Mouse (Mus musculus) heart, postnatal 36 days (tissue): Measurements from ENCODE around the gene Zfyve21. TPM values are rescaled to one million over a fixed set of nuclear protein-coding genes. Genes with fewer than 3 reads are reported as not detected.

ENCODE experiments used
- DNase-seq, 2 experiments: peaks; one replicate each; pipeline ENCODE4 v3.0.0; 2021 to 2022
- intact Hi-C: fragments of 180-260 bp; cut with DNase I; formaldehyde crosslinking; loops from one replicate; pipeline ENCODE4 v1.15.1; 2025
- total RNA-seq, 2 experiments: library from RNA; stranded (reverse); gene quantifications; 2 replicates each; pipeline ENCODE4 v1.2.3; 2021

Zfyve21 gene
- total RNA-seq = 10 to 100 TPM; 65.3 to 66.5 TPM

DNA sequence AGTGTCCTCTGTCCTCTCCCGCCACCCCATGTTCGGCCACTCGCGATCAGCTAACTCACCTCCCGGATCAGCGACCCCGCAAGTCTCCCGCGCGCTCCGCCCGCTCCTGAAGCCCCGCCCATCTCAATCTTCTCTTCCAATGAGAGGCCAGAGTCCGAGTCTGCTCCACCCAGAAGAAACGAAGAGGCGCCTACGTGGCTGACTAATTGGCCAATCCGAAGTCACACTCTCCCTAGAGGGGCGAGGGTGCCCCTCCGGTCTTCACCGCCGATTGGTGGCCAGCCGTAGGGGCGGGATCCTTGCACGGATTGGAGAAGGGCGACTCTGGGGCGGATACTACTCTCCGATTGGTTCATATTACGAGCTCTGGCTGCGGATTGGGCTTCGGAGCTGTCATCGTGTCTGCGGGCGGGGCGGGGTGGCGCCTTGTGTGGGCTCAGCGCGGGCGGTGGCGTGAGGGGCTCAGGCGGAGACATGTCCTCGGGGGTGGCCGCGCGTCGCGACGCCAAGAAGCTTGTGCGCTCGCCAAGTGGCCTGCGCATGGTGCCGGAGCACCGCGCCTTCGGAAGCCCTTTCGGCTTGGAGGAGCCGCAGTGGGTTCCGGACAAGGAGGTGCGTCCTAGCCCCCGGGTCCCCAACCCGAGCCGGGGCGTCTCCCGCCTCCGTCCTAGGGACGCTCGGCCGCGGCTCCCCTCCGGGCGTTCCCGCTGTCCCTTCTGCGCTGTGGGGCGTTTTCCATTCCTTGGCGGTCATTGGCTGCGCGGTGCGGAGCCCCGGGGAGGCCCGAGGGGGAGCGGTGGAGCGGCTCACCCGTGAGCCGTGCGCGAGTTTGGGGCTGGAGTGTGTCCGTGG is at the start of gene Zfyve21, which contains the start of gene Xrcc3:
Zfyve21 (plus strand) TSS at position 405 of the 852 bp plus-strand sequence.
Xrcc3 (minus strand) TSS at position 108 of the 852 bp plus-strand sequence.
- DNase-seq = peak; percentile 93
- intact Hi-C loops = no loop called here

DNA sequence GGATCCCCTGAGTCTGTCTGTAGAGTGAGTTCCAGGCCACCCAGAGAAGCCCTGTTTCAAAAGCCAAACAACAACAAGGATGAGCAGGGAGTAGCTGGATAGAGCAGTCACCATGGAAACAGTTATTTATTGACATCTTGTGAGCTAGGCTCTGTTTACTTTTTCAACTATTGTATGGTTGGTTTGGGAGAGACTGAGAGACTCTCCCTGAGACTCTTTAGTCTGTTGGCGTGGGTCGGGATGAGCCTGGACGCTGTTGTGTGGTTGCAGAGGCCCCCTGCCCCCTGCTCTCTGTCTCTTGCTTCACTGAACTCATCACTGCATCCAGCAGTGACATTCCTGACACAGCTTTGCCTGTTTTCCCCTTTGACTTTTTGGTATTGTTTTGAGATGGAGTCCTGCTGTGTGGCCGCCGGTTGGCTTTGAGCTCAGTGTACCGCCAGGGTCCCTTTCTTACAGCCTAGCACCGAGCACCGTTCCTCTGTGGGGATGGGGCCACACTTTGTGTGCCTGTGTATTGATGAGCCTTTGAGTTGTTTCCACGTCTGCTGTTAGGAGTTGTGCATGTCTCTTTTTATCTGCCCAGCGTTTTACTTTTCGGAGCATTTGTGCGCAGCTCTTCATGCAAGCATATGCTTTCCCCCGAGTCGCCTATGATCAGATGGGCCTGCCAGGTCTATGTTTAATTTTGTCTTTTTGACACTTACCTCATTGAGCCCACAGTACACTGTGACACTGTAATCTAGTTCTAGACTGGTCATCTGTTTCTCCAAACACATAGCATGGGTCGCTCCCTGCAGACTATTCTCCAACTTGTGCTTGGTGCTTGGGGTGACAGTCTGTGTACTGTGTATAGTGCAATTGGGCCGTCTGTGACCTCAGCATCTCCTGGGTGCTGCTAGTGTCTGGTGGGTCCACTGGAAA is 47.4 kb upstream of the Zfyve21 start:
- DNase-seq = no peak
- intact Hi-C loops = no loop called here

DNA sequence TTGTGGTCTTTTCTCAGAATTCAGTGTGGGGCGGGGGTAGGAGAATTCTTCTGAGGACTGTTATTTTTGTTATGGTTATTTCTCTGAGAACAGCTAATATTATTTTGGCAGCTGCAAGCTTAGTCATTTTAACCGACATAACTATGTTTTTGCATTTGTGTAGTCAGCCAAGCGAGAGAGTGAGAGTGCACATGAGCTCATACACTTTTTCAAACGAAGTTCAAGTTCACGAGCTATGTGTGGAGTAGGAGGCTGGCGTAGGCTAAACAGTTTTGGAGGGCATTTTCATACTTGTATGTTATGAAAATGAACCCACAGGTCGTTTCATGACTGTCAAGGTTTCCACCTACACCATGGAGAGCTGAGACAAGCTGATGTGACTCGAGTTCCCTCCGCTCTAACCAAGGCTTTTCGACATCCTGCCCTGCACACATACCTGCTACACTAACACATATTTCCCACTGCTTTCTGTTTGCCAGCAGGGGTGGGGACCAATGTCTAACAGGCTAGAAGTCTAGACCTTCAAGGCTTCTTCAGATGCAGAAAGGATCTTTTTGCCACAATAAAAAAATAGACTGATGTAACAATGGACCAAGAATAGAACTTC is 45.5 kb upstream of the Zfyve21 start:
- intact Hi-C loops = no loop called here
- DNase-seq = no peak

DNA sequence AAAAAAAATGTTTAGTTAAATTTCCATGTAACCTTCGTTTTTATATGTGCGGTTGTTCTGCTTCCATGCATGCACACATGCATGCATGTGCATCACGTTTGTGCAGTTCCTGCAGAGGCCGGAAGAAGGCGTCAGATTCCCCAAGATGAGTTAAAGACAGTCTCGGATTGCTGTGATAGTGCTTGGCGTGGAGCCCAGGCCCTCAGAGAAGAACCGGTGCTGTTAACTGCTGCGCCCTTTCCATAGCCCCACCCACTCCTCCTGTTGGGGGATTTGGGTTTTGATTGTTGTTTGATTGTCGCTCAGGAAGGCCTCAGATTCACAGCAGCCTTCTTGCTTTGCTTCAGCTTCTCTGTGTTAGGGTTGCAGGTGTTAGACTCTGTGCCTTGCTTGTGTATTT is 44.7 kb upstream of the Zfyve21 start:
- intact Hi-C loops = no loop called here
- DNase-seq = peak; percentile 57 to 71

DNA sequence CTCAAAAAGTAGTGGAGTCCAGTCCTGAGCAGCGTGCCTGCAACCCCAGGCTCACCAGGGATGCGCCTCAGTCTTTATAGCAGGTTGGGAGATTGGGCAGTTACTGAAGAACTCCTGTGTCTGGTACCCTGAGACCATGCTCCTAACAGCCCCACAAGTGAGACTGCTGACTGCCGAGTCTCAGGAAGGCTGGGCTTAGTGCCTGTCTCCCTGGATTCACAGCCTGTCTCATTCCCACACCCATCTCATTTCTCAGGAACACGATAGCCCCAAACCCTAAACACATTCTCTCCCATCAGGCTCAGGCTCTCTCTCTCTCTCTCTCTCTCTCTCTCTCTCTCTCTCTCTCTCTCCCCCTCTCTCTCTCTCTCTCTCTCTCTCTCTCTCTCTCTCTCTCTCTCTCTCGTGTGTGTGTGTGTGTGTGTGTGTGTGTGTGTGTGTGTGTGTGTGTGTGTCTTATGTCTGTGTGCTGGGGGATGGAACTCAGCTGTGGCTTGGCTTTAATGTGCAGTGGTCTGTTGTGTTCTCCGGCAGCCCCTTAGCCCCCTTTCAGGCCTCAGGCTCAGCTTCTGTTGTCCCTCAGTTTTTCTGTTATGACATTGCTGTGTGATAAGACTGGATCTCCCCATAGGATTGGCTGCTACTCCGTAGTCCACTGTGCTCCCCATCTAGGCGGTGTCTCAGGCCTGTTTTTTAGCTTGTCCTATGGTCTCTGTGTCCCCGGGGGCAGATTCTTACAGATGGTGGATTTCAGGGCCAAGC is 44.0 kb upstream of the Zfyve21 start:
- intact Hi-C loops = no loop called here
- no peak for DNase-seq

DNA sequence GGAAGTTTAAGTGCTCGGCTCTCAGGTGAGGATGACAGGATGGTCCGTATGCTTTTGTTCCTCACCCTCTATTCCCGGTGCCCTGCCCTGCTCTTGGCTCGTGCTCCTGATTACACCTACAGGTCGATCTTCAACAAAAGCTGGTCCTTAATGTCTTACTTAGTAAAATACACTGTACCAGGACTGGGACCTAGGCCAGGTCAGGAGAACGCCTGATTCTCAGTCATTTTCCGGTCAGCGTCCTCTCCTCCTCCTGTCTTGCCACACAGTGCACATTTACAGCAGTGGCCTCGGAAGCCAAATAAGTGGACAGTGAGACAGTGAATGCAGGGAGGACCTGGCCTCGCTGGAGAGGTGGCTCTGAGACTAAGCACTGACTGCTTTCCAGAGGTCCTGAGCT is 43.3 kb upstream of the Zfyve21 start:
- intact Hi-C loops = no loop called here
- DNase-seq = no peak

DNA sequence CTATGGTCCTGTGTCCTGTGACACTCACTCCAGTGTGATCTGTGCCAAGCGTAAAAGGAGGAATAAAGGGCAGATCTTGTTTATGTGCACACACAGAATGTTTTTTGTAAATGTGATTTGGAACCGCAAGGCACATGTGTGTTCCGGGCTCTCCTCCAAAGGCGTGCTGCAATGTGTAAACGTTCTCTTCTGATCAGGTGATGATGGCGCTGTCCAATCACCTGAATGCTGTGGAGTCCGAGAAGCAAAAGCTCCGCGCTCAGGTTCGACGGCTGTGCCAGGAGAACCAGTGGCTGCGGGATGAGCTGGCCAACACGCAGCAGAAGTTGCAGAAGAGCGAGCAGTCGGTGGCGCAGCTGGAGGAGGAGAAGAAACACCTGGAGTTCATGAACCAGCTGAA is 39.8 kb upstream of the Zfyve21 start:
- intact Hi-C loops = no loop called here
- DNase-seq = no peak

DNA sequence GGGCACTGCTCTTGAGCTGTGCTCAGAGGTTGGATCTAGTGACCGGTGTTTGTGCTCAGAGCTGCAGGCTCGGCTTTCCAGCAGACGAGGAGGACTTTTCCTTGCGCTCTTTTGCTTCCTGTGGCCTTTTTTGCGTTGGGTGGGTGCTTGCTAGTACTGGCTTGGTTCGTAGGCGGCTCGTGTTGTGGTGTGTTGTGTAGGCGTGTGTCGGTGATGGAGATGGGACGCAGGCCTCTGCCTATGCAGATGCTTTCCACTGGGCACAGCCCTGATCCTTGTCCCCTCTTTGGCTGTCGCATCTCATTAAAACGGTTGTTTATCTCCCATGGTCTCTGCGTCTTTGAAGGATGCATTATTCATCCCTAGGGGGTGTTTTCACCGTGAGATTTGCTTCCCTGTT is 39.1 kb upstream of the Zfyve21 start:
- no peak for DNase-seq
- intact Hi-C loops = no loop called here

DNA sequence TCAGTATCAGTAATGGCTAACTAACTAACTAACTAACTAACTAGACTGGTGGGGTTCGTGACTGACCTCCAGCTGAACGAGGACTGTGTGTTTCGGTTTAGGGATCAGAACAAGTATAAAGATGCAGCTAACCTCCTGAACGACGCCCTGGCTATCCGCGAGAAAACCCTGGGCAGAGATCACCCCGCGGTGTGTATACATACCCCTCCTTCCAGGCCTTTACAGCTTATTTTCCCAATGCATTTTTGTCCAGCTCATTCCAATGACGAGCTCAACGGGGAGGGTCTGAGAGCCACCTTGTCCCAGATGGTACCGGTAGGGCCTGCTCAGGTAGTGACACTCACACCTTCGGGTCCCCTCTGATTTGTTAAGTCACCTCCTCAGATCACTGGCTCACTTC is 36.1 kb upstream of the Zfyve21 start:
- intact Hi-C loops = no loop called here
- no peak for DNase-seq

DNA sequence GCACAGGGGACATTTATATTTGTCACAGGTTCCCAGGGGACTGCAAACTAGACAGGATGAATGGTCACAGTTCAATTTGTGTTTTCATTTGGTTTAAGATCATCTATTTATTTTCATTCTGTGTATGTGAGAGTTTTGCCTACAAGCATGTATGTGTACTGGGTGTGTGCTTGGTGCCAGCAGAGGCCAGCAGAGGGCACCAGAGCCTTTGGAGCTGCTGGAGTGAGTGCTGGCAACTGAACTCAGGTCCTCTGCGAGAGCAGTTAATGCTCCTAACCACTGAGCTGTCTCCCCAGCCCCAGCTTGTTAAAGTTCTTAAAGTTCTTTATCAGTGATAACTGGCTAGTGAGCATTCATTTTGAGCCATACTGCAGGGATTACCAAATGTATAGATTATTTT is 34.4 kb upstream of the Zfyve21 start:
- no peak for DNase-seq
- intact Hi-C loops = no loop called here

DNA sequence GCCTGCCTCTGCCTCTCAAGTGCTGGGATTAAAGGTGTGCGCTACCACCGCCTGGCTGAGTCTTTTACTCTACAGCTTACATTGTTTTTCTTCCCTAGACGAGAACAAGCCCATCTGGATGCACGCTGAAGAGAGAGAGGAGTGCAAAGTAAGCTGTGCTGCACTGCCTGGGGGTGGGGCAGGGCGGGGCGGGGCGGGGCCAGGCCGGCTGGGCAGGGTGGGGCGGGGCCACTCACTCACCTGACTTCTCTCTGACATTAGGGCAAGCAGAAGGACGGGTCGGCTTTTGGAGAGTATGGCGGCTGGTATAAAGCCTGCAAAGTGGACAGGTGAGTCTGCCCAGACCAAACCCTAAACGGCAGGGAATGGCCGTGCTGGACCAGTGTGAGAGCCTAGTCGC is 28.8 kb upstream of the Zfyve21 start:
- intact Hi-C loops = loop anchor here (1.0 kb wide), 1 partner anchor 12 kb away; no protein-coding TSS in a partner anchor
- no peak for DNase-seq

DNA sequence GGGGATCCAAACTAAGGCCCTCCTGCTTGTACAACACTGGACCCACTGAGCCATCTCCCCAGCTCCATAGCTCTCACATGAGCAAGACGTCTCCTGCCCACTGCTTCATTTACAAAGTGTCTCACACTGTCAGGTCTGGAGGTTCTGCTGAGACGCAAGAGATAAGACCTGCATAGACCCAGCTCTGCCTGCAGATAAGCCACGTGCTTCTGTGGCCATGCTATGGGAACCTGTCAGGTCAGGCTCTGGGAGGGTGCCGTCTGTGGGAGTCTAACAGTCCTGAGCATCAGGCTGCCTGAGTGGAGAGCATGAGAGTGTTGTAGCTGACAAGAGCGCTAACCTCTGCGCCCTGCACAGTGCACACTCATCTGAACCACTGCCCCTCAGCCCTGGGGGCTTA is 27.0 kb upstream of the Zfyve21 start:
- no peak for DNase-seq

DNA sequence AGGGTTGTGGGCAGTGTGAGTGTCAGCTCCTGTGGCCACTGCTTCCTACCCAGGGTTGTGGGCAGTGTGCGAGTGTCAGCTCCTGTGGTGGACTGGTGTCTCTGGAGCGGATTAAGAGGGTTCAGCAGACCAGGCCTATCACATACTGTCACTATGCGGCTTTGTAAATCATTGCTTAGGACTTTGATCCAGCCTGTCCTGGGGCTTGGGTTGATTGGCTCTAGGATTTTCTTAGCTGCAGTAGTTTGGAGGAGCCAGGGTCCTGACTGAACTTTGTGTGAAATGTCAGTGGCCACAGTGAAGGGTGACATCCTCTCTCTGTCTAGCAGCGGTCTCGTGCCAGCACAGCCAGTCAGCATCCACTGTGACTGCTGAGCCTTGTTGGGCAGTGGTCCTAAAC is 23.9 kb upstream of the Zfyve21 start:
- no peak for DNase-seq
- intact Hi-C loops = no loop called here

More for the DNA sequence above, 27.0 kb upstream of the Zfyve21 start:
- intact Hi-C loops = no loop called here

DNA sequence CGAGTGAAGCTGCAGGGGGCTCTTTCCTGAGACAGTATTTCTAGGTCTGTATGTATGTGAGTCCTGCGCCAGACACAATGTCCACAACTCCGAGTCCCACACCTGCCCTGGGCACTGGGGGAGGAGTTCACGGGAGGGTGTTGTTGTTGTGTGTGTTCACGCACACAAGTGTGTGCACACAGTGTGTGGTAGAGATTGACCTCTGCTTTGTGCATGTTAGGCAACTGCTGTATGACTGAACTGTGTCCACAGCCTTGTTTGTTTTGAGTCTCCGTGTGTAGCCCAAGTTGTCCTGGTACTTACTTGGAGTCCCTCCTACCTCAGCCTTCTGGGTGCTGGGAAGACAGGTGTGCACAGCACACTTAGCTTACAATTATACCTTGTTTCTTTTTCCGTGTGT is 23.3 kb upstream of the Zfyve21 start:
- no peak for DNase-seq
- intact Hi-C loops = no loop called here

DNA sequence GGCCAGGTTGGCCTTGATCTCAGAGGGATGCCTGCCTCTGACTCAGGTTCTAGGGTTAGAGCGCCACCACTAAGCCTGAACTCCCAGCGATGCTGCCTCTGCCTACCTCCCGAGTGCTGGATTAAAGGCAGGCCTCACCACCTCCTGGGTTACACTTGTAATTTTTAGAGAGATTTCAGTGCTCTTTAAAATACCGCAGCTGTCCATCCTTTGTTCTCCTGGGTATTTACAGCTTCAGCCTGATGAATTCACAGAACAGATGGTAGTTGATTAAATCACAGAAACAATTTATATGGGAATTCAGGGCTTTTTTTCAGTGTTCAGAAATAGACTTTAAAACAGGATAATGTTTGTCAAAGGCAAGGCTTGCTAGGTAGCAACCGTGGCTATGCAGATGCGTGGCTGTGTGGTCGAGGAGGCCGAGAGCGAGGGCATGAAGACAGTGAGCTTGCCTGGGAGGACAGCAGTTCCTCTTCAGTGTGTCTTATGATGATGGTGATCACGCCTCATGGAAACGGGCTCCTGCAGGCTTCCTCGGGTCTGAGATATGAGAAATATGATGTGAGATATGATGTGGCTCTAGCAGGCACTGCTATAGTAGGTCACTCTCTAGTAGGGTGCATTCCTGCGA is 22.4 kb upstream of the Zfyve21 start:
- intact Hi-C loops = no loop called here
- no peak for DNase-seq

DNA sequence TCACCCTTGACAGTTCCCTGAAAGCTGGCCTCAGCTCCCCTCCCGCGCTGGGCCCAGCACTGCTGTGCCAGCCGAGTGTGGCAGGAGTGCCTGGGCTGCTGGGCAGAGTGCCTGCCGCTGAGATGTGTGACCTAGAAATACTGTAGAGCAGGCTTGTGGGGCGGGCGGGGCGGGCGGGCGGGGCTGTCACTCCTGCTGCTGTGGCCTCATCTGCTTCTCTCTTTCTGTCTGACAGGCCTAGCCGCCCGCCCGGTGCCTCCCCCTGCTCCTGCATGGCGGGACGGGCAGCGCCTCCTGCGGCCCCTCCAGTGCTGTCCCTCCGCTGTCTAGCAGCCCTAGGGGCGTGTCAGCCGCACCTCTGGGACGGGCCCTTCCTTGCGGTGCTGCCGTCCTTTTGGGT is 19.9 kb upstream of the Zfyve21 start:
- peak; percentile 49 to 62 for DNase-seq
- intact Hi-C loops = no loop called here

DNA sequence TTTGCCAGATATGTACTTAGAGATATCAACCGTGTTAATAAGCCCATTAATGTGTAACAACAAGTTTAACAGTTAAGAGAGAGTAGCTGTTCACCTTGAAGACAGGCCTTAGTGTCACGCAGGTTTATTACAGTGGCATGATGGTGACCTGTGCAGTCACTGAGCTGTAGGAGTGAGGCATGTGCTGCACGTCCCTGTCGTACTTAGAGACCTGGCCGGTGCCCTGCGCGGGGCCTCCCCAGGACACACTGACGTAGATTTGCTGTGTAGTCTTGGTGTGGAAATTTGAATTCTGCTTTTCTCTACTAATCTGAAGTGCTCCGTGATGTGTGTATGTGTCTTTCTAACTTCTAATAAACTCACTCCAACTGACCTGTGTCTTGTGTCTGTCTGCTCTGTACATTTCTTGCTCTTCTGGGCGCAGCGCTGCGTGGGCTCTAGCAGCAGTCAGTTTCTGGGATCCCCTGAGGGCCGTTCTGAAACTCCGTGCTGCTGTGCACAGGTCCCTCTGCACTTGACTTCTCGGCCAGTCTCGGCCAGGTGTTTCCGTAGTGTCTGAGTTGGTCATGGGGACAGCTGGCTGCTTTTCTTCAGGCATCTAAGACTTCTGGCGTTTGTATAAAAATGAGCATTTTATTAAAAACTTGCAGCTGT is 19.3 kb upstream of the Zfyve21 start:
- no peak for DNase-seq

DNA sequence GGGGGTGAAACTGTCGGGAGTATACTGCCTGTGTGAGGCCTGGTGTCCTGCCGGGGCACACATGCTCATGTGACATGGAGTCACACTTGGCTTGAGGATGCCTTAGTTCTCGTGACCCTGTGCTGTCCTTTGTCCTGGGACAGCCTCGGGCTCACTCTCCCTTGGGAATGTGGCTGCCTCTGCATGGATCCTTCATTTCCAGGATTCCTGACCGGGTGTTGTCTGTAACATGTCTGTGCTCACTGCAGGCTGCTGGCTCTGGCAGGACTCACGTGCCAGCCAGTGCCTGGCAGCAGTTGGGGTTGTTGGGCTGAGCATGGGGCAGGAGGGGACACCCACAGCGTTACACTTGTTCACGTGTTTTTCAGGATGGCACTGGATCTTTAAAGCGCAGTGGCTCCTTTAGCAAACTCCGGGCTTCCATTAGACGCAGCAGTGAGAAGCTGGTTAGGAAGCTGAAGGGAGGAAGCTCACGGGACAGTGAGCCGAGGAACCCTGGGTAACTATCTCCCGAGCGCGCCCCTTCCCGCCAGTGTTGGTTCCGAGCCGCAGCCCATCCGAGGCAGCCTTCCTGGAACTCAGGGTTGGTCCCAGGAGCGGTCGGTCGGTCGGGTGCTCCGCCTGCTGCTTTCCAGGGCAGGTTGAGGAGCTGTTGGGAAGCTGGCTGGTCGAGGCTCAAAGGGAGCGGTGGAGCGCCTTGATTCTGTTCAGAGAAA is 18.6 kb upstream of the Zfyve21 start:
- DNase-seq = peak; percentile 38 to 47
- intact Hi-C loops = no loop called here

More for the DNA sequence above, 19.3 kb upstream of the Zfyve21 start:
- intact Hi-C loops = no loop called here

DNA sequence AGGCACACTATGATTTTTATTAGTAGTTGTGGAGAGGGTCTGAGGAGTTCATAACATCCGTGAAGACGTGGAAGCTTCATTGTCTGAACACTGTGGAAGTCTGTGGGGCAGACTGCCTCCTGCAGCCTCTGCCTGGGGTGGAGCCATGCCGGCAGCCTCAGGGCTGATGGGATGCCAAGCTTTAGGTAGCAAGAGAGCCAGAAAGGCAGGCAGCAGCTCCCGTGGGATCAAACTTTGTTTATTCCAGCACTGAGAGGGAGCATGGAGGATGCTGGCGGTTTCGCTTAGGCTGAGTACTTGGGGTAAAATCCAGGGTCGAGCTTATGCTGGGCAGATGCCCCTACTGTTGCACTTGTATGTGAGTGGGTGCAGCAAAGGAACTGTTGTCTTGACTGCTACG is 16.7 kb upstream of the Zfyve21 start:
- DNase-seq = no peak
- intact Hi-C loops = loop anchor here (1.0 kb wide), 1 partner anchor 12 kb away; no protein-coding TSS in a partner anchor
